Mouse (Mus musculus) left cerebral cortex, adult 11 months (tissue): ENCODE results near the gene Zfp36l2.

Source experiments
- DNase-seq: peaks from one replicate; pipeline ENCODE4 v3.0.0; 2022; ENCODE audit warnings: low spot score

Zfp36l2 gene

GRCm38 (mm10) chr17:84151306-84151705 is 36.4 kb downstream of the Zfp36l2 start:
- DNase-seq: no peak

- DNase-seq: no peak
Measured at GRCm38 (mm10) chr17:84150291-84150690, 37.5 kb downstream of the Zfp36l2 start.

GRCm38 (mm10) chr17:84149566-84149965 is 38.2 kb downstream of the Zfp36l2 start:
- DNase-seq: no peak

GRCm38 (mm10) chr17:84148499-84149484 is 39.0 kb downstream of the Zfp36l2 start:
- peak; percentile 57 for DNase-seq

- DNase-seq: no peak
Measured at GRCm38 (mm10) chr17:84147183-84148108, 40.3 kb downstream of the Zfp36l2 start.

- DNase-seq: no peak
Measured at GRCm38 (mm10) chr17:84146458-84147182, 41.1 kb downstream of the Zfp36l2 start.

- no peak for DNase-seq
Measured at GRCm38 (mm10) chr17:84145826-84146287, 41.9 kb downstream of the Zfp36l2 start.

GRCm38 (mm10) chr17:84144762-84145599 is 42.8 kb downstream of the Zfp36l2 start:
- DNase-seq: no peak

GRCm38 (mm10) chr17:84144130-84144529 is 43.6 kb downstream of the Zfp36l2 start:
- DNase-seq: no peak

GRCm38 (mm10) chr17:84143219-84143844 is 44.4 kb downstream of the Zfp36l2 start:
- no peak for DNase-seq

- DNase-seq: no peak
Measured at GRCm38 (mm10) chr17:84141691-84142090, 46.1 kb downstream of the Zfp36l2 start.

- DNase-seq: no peak
Measured at GRCm38 (mm10) chr17:84140822-84141507, 46.8 kb downstream of the Zfp36l2 start.

- no peak for DNase-seq
Measured at GRCm38 (mm10) chr17:84137393-84138171, 50.2 kb downstream of the Zfp36l2 start.

GRCm38 (mm10) chr17:84136669-84137392 is 50.9 kb downstream of the Zfp36l2 start:
- DNase-seq: no peak

- DNase-seq: no peak
Measured at GRCm38 (mm10) chr17:84136217-84136616, 51.5 kb downstream of the Zfp36l2 start.

- no peak for DNase-seq
Measured at GRCm38 (mm10) chr17:84135243-84135642, 52.5 kb downstream of the Zfp36l2 start.
